Mouse (Mus musculus) intestine, embryonic 14.5 days (tissue): Measurements from ENCODE around the gene Dcakd. TPM values are rescaled to one million over a fixed set of nuclear protein-coding genes. Genes with fewer than 3 reads are reported as not detected.

Experiments used
- ATAC-seq: fragments of 200-750 bp; cut with Nextera tagmentation; replicated peaks from 2 replicates; pipeline ENCODE4 v1.8.0; 2017; ENCODE audit warnings: low read depth, moderate number of reproducible peaks, moderate TSS enrichment, moderate library complexity; ENCODE audit not compliant: low FRiP score, low TSS enrichment
- DNase-seq: peaks from one replicate; pipeline ENCODE4 v3.0.0-alpha.2; 2018; ENCODE audit warnings: low spot score
- H3K27ac ChIP-seq: fragments of 300-500 bp; sonication (generic); 2 replicates; pipeline ENCODE4 v1.5.1; 2014; ENCODE audit warnings: low read depth, mild to moderate bottlenecking, control low read depth
- H3K27me3 ChIP-seq: fragments of 300-500 bp; sonication (generic); replicated peaks from 2 replicates; pipeline ENCODE4 v1.6.1; 2014; ENCODE audit warnings: low read length, control low read depth; ENCODE audit not compliant: control insufficient read depth, insufficient read depth
- H3K36me3 ChIP-seq: fragments of 300-500 bp; sonication (generic); 2 replicates; pipeline ENCODE4 v1.6.1; 2014; ENCODE audit warnings: low read length, control low read depth; ENCODE audit not compliant: control insufficient read depth, insufficient read depth
- H3K4me1 ChIP-seq: fragments of 300-500 bp; sonication (generic); replicated peaks from 2 replicates; pipeline ENCODE4 v1.6.1; 2014; ENCODE audit warnings: low read length, control low read depth, mixed read lengths; ENCODE audit not compliant: control insufficient read depth, insufficient read depth
- H3K4me2 ChIP-seq: fragments of 300-500 bp; sonication (generic); 2 replicates; pipeline ENCODE4 v1.6.1; 2014; ENCODE audit warnings: low read length
- H3K4me3 ChIP-seq: fragments of 300-500 bp; sonication (generic); 2 replicates; pipeline ENCODE4 v1.5.1; 2014; ENCODE audit warnings: low read depth, low read length, control low read depth, mixed read lengths
- H3K9ac ChIP-seq: fragments of 300-500 bp; sonication (generic); 2 replicates; pipeline ENCODE4 v1.6.1; 2014; ENCODE audit warnings: mild to moderate bottlenecking, low read length
- H3K9me3 ChIP-seq: fragments of 300-500 bp; sonication (generic); 2 replicates; pipeline ENCODE4 v1.6.1; 2016; ENCODE audit warnings: low read length, control low read depth; ENCODE audit not compliant: control insufficient read depth
- WGBS: fragments of 180-500 bp; shearing (Covaris S2); extraction: QIAGEN DNeasy Blood & Tissue Kit; methylation state at CpG from one replicate; pipeline ENCODE4 v1.1.7; 2014; 5-methylcytosine and 5-hydroxymethylcytosine counted together
- polyA plus RNA-seq: library from polyadenylated mRNA; unstranded; fragments of >200 nt; fragmentation: Nextera tagmentation; extraction: Ambion mirVana; gene quantifications from 2 replicates; pipeline ENCODE4 v1.2.1, GENCODE M21; 2014

Gene Dcakd
- polyA plus RNA-seq, 1 experiment from 2014 or later = 164 TPM

GRCm38 (mm10) chr11:103007001-103007340 lies 21.2 kb downstream of the Dcakd start:
- H3K4me1 ChIP-seq = peaks cover 8% of the 10 kb centered on the region
- no peak overlapping the region for H3K4me3 ChIP-seq
- H3K36me3 ChIP-seq = peaks cover 6% of the 10 kb centered on the region; the same call in 1 of the 2 replicates
- no peak overlapping the region for H3K9ac ChIP-seq
- ATAC-seq (no peak), DNase-seq (no peak)
- WGBS = 76% methylated on average over 6 of the region's 6 CpGs
- no peaks in the 10 kb centered on the region for H3K27me3 ChIP-seq
- H3K27ac ChIP-seq = no peak overlapping the region
- H3K9me3 ChIP-seq = no peaks in the 10 kb centered on the region
- no peak overlapping the region for H3K4me2 ChIP-seq

- no peak overlapping the region for H3K9ac ChIP-seq
- no peaks in the 10 kb centered on the region for H3K27me3 ChIP-seq
- DNase-seq = no peak
- no peak overlapping the region for H3K4me3 ChIP-seq
- peaks cover 6% of the 10 kb centered on the region; the same call in 1 of the 2 replicates for H3K36me3 ChIP-seq
- no peaks in the 10 kb centered on the region for H3K9me3 ChIP-seq
- peaks cover 8% of the 10 kb centered on the region for H3K4me1 ChIP-seq
- H3K27ac ChIP-seq = no peak overlapping the region
- ATAC-seq = no peak
- H3K4me2 ChIP-seq = no peak overlapping the region
- 79% methylated on average over 7 of the region's 7 CpGs for WGBS
These were observed 21.7 kb downstream of the Dcakd start for GRCm38 (mm10) chr11:103006286-103007000.

- H3K4me2 ChIP-seq = no peak overlapping the region
- no peaks in the 10 kb centered on the region for H3K9me3 ChIP-seq
- peaks cover 8% of the 10 kb centered on the region for H3K4me1 ChIP-seq
- no peaks in the 10 kb centered on the region for H3K27me3 ChIP-seq
- no peak overlapping the region for H3K4me3 ChIP-seq
- ATAC-seq (no peak), DNase-seq (no peak)
- no peak overlapping the region for H3K27ac ChIP-seq
- H3K9ac ChIP-seq = no peak overlapping the region
- peaks cover 6% of the 10 kb centered on the region; the same call in 1 of the 2 replicates for H3K36me3 ChIP-seq
- 75% methylated on average over 11 of the region's 11 CpGs for WGBS
These were observed 22.7 kb downstream of the Dcakd start for GRCm38 (mm10) chr11:103005254-103005981.

- peaks cover 8% of the 10 kb centered on the region for H3K4me1 ChIP-seq
- H3K9me3 ChIP-seq = no peaks in the 10 kb centered on the region
- ATAC-seq = no peak
These were observed 23.3 kb downstream of the Dcakd start for GRCm38 (mm10) chr11:103004852-103005251.

GRCm38 (mm10) chr11:103003210-103003609 lies 24.9 kb downstream of the Dcakd start:
- H3K4me2 ChIP-seq = no peak overlapping the region
- 23% methylated on average over 5 of the region's 5 CpGs for WGBS
- DNase-seq (peak; percentile 71), ATAC-seq (peak; percentile 65)
- H3K27ac ChIP-seq = peak overlapping the region; percentile 47; the same call in 1 of the 2 replicates
- H3K36me3 ChIP-seq = peaks cover 25% of the 10 kb centered on the region
- H3K9me3 ChIP-seq = no peaks in the 10 kb centered on the region
- H3K9ac ChIP-seq = no peak overlapping the region
- no peak overlapping the region for H3K4me3 ChIP-seq
- H3K4me1 ChIP-seq = peaks cover 18% of the 10 kb centered on the region; the same call in 1 of the 2 replicates
- H3K27me3 ChIP-seq = no peaks in the 10 kb centered on the region

More at GRCm38 (mm10) chr11:103004852-103005251, 23.3 kb downstream of the Dcakd start:
- DNase-seq = no peak
- 86% methylated on average over 1 of the region's 1 CpGs for WGBS
- Histone ChIP-seq H3K27ac (no peak overlapping the region), H3K36me3 (peaks cover 10% of the 10 kb centered on the region), H3K9ac (no peak overlapping the region), H3K4me2 (no peak overlapping the region), H3K27me3 (no peaks in the 10 kb centered on the region), H3K4me3 (no peak overlapping the region)

- ATAC-seq (no peak), DNase-seq (no peak)
- Histone ChIP-seq H3K27me3 (no peaks in the 10 kb centered on the region), H3K36me3 (peaks cover 41% of the 10 kb centered on the region), H3K4me1 (peaks cover 20% of the 10 kb centered on the region; the same call in 1 of the 2 replicates), H3K4me2 (no peak overlapping the region), H3K9ac (no peak overlapping the region), H3K4me3 (no peak overlapping the region), H3K9me3 (no peaks in the 10 kb centered on the region), H3K27ac (no peak overlapping the region)
- WGBS = 89% methylated on average over 5 of the region's 5 CpGs
These were observed 27.1 kb downstream of the Dcakd start for GRCm38 (mm10) chr11:103001063-103001462.

GRCm38 (mm10) chr11:103000111-103000510 lies 28.0 kb downstream of the Dcakd start:
- no peak for DNase-seq
- ATAC-seq = no peak
- Histone ChIP-seq H3K4me2 (no peak overlapping the region), H3K27ac (no peak overlapping the region), H3K4me1 (peaks cover 20% of the 10 kb centered on the region; the same call in 1 of the 2 replicates), H3K9me3 (no peaks in the 10 kb centered on the region), H3K9ac (no peak overlapping the region), H3K4me3 (no peak overlapping the region), H3K36me3 (peaks cover 51% of the 10 kb centered on the region), H3K27me3 (no peaks in the 10 kb centered on the region)
- 90% methylated on average over 16 of the region's 16 CpGs for WGBS

GRCm38 (mm10) chr11:102999317-102999970 lies 28.7 kb downstream of the Dcakd start:
- no peak overlapping the region for H3K9ac ChIP-seq
- ATAC-seq (no peak), DNase-seq (no peak)
- peaks cover 57% of the 10 kb centered on the region for H3K36me3 ChIP-seq
- no peaks in the 10 kb centered on the region for H3K27me3 ChIP-seq
- no peak overlapping the region for H3K4me2 ChIP-seq
- WGBS = 83% methylated on average over 14 of the region's 14 CpGs
- no peak overlapping the region for H3K27ac ChIP-seq
- peaks cover 20% of the 10 kb centered on the region; the same call in 1 of the 2 replicates for H3K4me1 ChIP-seq
- no peaks in the 10 kb centered on the region for H3K9me3 ChIP-seq
- no peak overlapping the region for H3K4me3 ChIP-seq
